Mouse (Mus musculus): ENCODE data around the gene Slc29a1. TPM values are rescaled to one million over a fixed set of nuclear protein-coding genes. Genes with fewer than 3 reads are reported as not detected.

The Slc29a1 gene
- polyA plus RNA-seq, 1 experiment from 2014 or later: 49.4 TPM

- Histone ChIP-seq H3K9me3 (ENCODE audit: control insufficient read depth, low read length) (no peaks in the 10 kb centered on the region), H3K4me2 (replicated peaks; ENCODE audit: low read depth) (no peak overlapping the region), H3K4me1 (replicated peaks; ENCODE audit: control insufficient read depth, insufficient read depth) (no peaks in the 10 kb centered on the region), H3K9ac (ENCODE audit: low read length) (no peak overlapping the region), H3K27me3 (ENCODE audit: control insufficient read depth, insufficient read depth, low read length) (no peaks in the 10 kb centered on the region), H3K36me3 (ENCODE audit: control insufficient read depth, insufficient read depth, low read length) (no peaks in the 10 kb centered on the region), H3K4me3 (ENCODE audit: low read depth, low read length) (no peak overlapping the region), H3K27ac (replicated peaks) (no peak overlapping the region)
- WGBS: 83% methylated on average over 15 of the region's 15 CpGs
- TF ChIP-seq EP300 (optimal IDR thresholded peaks at IDR 0.05): no peak
- TF ChIP-seq CTCF (IDR thresholded peaks at IDR 0.05; ENCODE audit: low read depth): no peak
- DNase-seq (ENCODE audit: low spot score): no peak
- no peak for ATAC-seq (ENCODE audit: low FRiP score, low TSS enrichment)
Measured at GRCm38 (mm10) chr17:45606992-45607879, 7.8 kb upstream of the Slc29a1 start.

GRCm38 (mm10) chr17:45602984-45603383, 3.6 kb upstream of the Slc29a1 start:
- no peaks in the 10 kb centered on the region for H3K9me3 ChIP-seq (ENCODE audit: control insufficient read depth, low read length)
- no peaks in the 10 kb centered on the region for H3K27me3 ChIP-seq (ENCODE audit: control insufficient read depth, insufficient read depth, low read length)
- no peak overlapping the region for H3K4me3 ChIP-seq (ENCODE audit: low read depth, low read length)
- H3K4me2 ChIP-seq (replicated peaks; ENCODE audit: low read depth): no peak overlapping the region
- no peaks in the 10 kb centered on the region for H3K36me3 ChIP-seq (ENCODE audit: control insufficient read depth, insufficient read depth, low read length)
- no peak overlapping the region for H3K9ac ChIP-seq (ENCODE audit: low read length)
- no peak overlapping the region for H3K27ac ChIP-seq (replicated peaks)
- ATAC-seq (ENCODE audit: low FRiP score, low TSS enrichment) (no peak), DNase-seq (ENCODE audit: low spot score) (no peak)
- TF ChIP-seq CTCF (IDR thresholded peaks at IDR 0.05; ENCODE audit: low read depth) (no peak), EP300 (optimal IDR thresholded peaks at IDR 0.05) (no peak)
- H3K4me1 ChIP-seq (replicated peaks; ENCODE audit: control insufficient read depth, insufficient read depth): peaks cover 2% of the 10 kb centered on the region; the same call in 1 of the 2 replicates
- WGBS: 82% methylated on average over 3 of the region's 3 CpGs

- Histone ChIP-seq H3K36me3 (ENCODE audit: control insufficient read depth, insufficient read depth, low read length) (no peaks in the 10 kb centered on the region), H3K4me1 (replicated peaks; ENCODE audit: control insufficient read depth, insufficient read depth) (peaks cover 3% of the 10 kb centered on the region), H3K9me3 (ENCODE audit: control insufficient read depth, low read length) (no peaks in the 10 kb centered on the region), H3K4me2 (replicated peaks; ENCODE audit: low read depth) (no peak within 1 kb of the TSS), H3K9ac (ENCODE audit: low read length) (0 out of 2 replicates have a peak within 1 kb of the TSS, but pooled peaks have one; percentile 13), H3K27me3 (ENCODE audit: control insufficient read depth, insufficient read depth, low read length) (no peaks in the 10 kb centered on the region), H3K4me3 (ENCODE audit: low read depth, low read length) (no peak within 1 kb of the TSS), H3K27ac (replicated peaks) (no peak within 1 kb of the TSS)
- no peak for TF ChIP-seq EP300 (optimal IDR thresholded peaks at IDR 0.05)
- no peak for TF ChIP-seq CTCF (IDR thresholded peaks at IDR 0.05; ENCODE audit: low read depth)
- peak; percentile 49 for DNase-seq (ENCODE audit: low spot score)
- 48% methylated on average over 6 of the region's 6 CpGs for WGBS
- peak; percentile 6; the same call in 1 of the 2 replicates for ATAC-seq (ENCODE audit: low FRiP score, low TSS enrichment)
Measured at GRCm38 (mm10) chr17:45601877-45602304, 2.5 kb upstream of the Slc29a1 start, which contains the start of gene Mymx. Gene Mymx, minus strand, starts transcription at chr17:45602102.

- ATAC-seq (ENCODE audit: low FRiP score, low TSS enrichment): no peak
- H3K27ac ChIP-seq (replicated peaks): no peak overlapping the region
- H3K4me3 ChIP-seq (ENCODE audit: low read depth, low read length): no peak overlapping the region
- no peaks in the 10 kb centered on the region for H3K27me3 ChIP-seq (ENCODE audit: control insufficient read depth, insufficient read depth, low read length)
- H3K9ac ChIP-seq (ENCODE audit: low read length): 0 out of 2 replicates have a peak overlapping the region, but pooled peaks have one; percentile 13
- TF ChIP-seq CTCF (IDR thresholded peaks at IDR 0.05; ENCODE audit: low read depth): no peak
- TF ChIP-seq EP300 (optimal IDR thresholded peaks at IDR 0.05): no peak
- H3K9me3 ChIP-seq (ENCODE audit: control insufficient read depth, low read length): no peaks in the 10 kb centered on the region
- WGBS: 26% methylated on average over 22 of the region's 22 CpGs
- no peak for DNase-seq (ENCODE audit: low spot score)
- H3K36me3 ChIP-seq (ENCODE audit: control insufficient read depth, insufficient read depth, low read length): no peaks in the 10 kb centered on the region
- H3K4me2 ChIP-seq (replicated peaks; ENCODE audit: low read depth): no peak overlapping the region
- H3K4me1 ChIP-seq (replicated peaks; ENCODE audit: control insufficient read depth, insufficient read depth): peaks cover 6% of the 10 kb centered on the region
Measured at GRCm38 (mm10) chr17:45601325-45601724, 1.9 kb upstream of the Slc29a1 start.

- 75% methylated on average over 8 of the region's 8 CpGs for WGBS
- Histone ChIP-seq H3K27ac (replicated peaks) (no peak overlapping the region), H3K9ac (ENCODE audit: low read length) (no peak overlapping the region), H3K9me3 (ENCODE audit: control insufficient read depth, low read length) (no peaks in the 10 kb centered on the region), H3K4me2 (replicated peaks; ENCODE audit: low read depth) (no peak overlapping the region), H3K27me3 (ENCODE audit: control insufficient read depth, insufficient read depth, low read length) (no peaks in the 10 kb centered on the region), H3K4me1 (replicated peaks; ENCODE audit: control insufficient read depth, insufficient read depth) (peaks cover 8% of the 10 kb centered on the region), H3K36me3 (ENCODE audit: control insufficient read depth, insufficient read depth, low read length) (no peaks in the 10 kb centered on the region), H3K4me3 (ENCODE audit: low read depth, low read length) (no peak overlapping the region)
- TF ChIP-seq EP300 (optimal IDR thresholded peaks at IDR 0.05) (no peak), CTCF (IDR thresholded peaks at IDR 0.05; ENCODE audit: low read depth) (no peak)
- ATAC-seq (ENCODE audit: low FRiP score, low TSS enrichment) (no peak), DNase-seq (ENCODE audit: low spot score) (no peak)
Measured at GRCm38 (mm10) chr17:45600267-45600666, 861 bp upstream of the Slc29a1 start.

- H3K4me1 ChIP-seq (replicated peaks; ENCODE audit: control insufficient read depth, insufficient read depth): peaks cover 13% of the 10 kb centered on the region
- ATAC-seq (ENCODE audit: low FRiP score, low TSS enrichment) (no peak), DNase-seq (ENCODE audit: low spot score) (no peak)
- peak overlapping the region; percentile 32; the same call in 1 of the 2 replicates for H3K4me3 ChIP-seq (ENCODE audit: low read depth, low read length)
- peak overlapping the region; percentile 43; the same call in 1 of the 2 replicates for H3K9ac ChIP-seq (ENCODE audit: low read length)
- 31% methylated on average over 3 of the region's 3 CpGs for WGBS
- TF ChIP-seq EP300 (optimal IDR thresholded peaks at IDR 0.05) (no peak), CTCF (IDR thresholded peaks at IDR 0.05; ENCODE audit: low read depth) (no peak)
- H3K4me2 ChIP-seq (replicated peaks; ENCODE audit: low read depth): peak overlapping the region; percentile 59
- no peaks in the 10 kb centered on the region for H3K27me3 ChIP-seq (ENCODE audit: control insufficient read depth, insufficient read depth, low read length)
- H3K36me3 ChIP-seq (ENCODE audit: control insufficient read depth, insufficient read depth, low read length): no peaks in the 10 kb centered on the region
- no peak overlapping the region for H3K27ac ChIP-seq (replicated peaks)
- H3K9me3 ChIP-seq (ENCODE audit: control insufficient read depth, low read length): no peaks in the 10 kb centered on the region
Measured at GRCm38 (mm10) chr17:45598891-45599290, 515 bp downstream of the Slc29a1 start.

All from stomach, postnatal 0 days (tissue).